Mouse (Mus musculus): ENCODE measurements around the gene Sptlc2.

The Sptlc2 gene

DNA sequence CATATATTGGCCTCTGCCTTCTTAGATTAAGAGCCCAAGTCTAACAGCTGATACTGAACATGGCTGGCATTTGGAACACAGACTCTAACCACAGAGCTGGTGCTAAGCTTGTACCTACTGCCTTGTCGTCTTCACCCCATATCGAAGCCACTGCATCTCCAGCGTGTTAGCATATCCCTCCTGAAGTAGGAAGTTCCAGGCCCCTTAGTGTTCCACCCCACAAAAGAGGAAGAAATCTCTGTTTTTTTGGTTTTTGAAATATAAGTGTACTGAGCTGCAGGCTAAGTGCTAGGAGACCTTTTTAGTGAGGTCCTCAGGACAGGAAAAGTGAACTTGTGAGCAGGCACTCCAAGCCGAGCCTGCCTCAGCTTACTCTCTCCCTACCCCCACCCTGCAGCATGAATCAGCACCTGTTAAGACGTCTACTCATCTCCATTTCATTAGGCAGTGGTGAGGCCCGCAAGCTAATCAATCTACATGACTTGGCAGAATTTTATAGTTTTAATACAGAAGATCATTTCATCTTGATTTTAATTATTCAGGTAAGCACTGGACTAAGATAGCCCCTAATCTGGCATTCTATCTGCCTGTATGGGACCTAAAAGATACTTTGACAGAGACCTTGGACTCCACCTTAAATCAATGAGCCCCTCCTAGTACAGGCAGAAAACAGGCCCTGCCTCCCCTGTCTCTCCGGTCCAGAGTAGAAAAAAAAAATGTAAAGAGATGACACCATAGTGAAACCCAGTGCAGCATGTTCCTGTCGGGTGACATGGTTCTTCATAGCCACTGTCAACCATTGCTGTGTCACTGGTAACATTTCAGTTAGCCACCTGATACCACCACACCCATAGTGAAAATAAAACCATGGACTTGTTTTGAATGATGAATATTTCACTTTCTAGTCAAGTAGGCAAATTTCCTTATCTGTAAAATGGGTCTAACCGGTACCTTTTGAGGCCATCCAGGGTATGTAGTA lies 113.0 kb downstream of the Sptlc2 start:
- no peak for DNase-seq

DNA sequence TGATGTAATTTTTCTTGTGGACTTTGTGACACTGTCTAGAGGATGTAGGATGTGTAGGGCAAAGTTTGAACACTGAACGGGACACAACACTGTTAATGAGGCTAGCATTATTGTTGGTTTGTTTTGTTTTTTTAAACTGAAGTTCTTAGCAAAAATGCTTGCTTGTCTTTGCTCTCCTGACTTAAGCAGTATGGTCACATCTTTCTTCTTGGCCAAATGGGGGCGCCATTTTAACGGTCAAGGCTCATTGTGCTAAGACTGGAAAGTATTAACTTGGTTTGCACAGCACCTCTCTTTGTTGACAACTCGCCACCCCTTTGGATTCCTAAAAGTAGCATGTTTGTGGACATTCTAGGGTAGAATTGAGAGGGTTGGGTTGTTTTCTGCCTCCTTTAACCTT lies 120.5 kb downstream of the Sptlc2 start:
- peak; percentile 29 to 61 for DNase-seq

- DNase-seq, result no peak
Measured at GRCm38 (mm10) chr12:87266827-87267603, 121.1 kb downstream of the Sptlc2 start.

DNA sequence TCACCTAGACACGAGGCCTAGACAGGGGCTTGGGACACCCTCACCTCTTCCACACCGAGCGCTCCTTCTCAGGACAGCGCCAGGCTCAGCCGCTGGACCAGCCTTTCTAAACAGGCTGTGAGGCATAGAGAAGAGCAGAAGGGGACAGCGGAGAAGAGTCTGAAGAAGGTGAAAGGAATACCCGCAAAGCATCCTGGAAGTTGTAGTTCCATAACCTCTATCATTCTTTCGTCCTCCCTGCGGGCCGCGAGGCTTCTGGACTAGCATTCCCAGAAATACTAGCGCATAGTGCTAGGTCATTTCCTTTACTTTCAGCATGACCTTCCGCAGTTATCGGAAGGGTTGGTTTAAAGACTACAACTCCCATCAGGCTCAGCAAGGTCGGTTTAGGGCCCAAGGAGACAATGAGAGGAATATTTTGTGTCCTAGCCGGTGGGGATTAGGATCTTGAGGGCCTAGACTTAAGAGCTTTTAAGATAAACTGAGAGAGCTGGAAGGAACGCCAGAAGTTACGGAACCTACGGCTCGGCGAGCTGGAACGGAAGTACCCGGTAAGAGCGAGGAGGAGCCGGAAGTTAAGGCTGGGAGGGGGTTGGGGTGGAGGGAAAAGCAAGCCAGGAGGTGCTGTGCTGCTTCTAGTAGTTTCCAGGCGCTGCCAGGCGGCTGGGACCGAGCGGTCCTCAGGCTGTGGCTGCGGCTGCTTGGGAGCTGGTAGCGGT lies 121.9 kb downstream of the Sptlc2 start, which contains the start of the genes Vipas39 and Ahsa1:
Gene Vipas39 (minus strand): TSS at position 149 of the 719 bp plus-strand sequence.
Gene Ahsa1 (plus strand): TSS at position 372 of the 719 bp plus-strand sequence.
- peak; percentile 86 to 96 for DNase-seq

GRCm38 (mm10) chr12:87265444-87265843 lies 122.7 kb downstream of the Sptlc2 start:
- no peak for DNase-seq

DNA sequence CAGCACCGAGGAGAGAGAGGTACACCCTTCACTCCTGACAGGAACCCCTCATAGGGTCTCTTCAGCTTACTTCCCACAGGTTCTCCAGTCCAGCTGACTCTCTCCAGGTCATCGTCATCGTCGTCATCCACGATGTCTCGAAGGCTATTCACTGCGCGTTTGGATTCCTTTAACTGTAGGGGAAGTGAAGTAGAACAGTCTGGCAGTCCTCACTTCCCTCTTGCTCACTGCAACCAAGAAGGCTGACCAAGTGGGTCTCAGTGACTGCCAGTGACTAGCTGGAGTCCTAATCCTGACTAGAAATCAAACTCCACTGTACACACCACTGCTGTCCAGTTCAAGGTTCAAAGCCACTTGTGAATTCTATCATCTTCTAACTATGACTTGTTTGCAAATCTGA lies 127.6 kb downstream of the Sptlc2 start:
- no peak for DNase-seq

- DNase-seq, result no peak
Measured at GRCm38 (mm10) chr12:87256629-87257028, 131.5 kb downstream of the Sptlc2 start.
